Mouse (Mus musculus) cerebellum, postnatal 25 days (tissue): Measurements from ENCODE around the gene Olfr933.

Source experiments
- DNase-seq, 2 experiments: peaks; one replicate each; pipeline ENCODE4 v3.0.0; 2021; ENCODE audit warnings: mixed read lengths in 2 of 2

Olfr933 gene

GRCm38 (mm10) chr9:38972013-38972412 lies at the start of gene Olfr933:
Gene Olfr933 (plus strand): TSS chr9:38972313.
- no peak for DNase-seq

- DNase-seq = no peak
Measured at GRCm38 (mm10) chr9:38929509-38929908, 42.6 kb upstream of the Olfr933 start, which contains the start of gene Olfr930. Gene Olfr930 (plus strand): TSS chr9:38929809.

GRCm38 (mm10) chr9:38953401-38954123 lies 18.6 kb upstream of the Olfr933 start:
- DNase-seq = no peak

- DNase-seq = no peak
Measured at GRCm38 (mm10) chr9:38954124-38954416, 18.0 kb upstream of the Olfr933 start.

GRCm38 (mm10) chr9:38988215-38988614 lies 16.1 kb downstream of the Olfr933 start, which contains the start of gene Olfr934:
Gene Olfr934 (minus strand): TSS chr9:38988315.
- no peak for DNase-seq

- DNase-seq = no peak
Measured at GRCm38 (mm10) chr9:38999583-38999982, 27.5 kb downstream of the Olfr933 start, which contains the start of gene Olfr935. Gene Olfr935 (minus strand): TSS chr9:38999683.

GRCm38 (mm10) chr9:39023277-39023676 lies 51.2 kb downstream of the Olfr933 start, which contains the start of gene Olfr146:
Gene Olfr146 (minus strand): TSS chr9:39023377.
- no peak for DNase-seq
